Mouse (Mus musculus): ENCODE measurements around the gene Olfr469. TPM values are rescaled to one million over a fixed set of nuclear protein-coding genes. Genes with fewer than 3 reads are reported as not detected.

Gene Olfr469
- polyA plus RNA-seq, 1 experiment from 2014 or later, result not detected

DNA sequence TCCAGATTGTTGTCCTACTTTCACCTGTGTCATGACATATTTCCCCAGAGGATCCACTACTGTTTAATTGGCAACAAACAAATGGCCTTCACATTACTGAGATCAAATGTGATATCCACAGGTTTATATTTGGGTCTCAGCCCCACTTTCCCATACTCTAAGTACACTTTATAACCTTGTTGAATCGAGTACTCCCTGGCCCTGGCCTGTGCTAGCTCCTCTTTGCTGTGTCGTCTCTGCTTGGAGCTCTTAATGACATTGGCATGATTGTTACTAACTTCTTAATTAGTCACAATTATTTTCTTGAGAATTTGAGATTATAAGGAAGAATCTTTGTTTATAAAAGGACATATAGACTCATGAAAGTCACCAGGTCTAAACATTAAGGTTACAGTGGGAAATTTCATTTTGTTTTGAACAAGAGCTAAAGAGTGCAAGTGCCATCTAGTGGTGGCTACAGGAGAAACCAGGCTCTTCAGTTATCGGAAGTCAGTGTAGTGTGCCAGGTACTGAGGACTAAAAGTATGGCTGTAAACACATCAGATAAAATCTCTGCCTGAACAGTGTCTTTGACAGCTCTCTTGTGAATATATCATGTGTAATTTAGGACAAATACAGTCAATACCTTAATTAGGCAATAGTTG lies 37.2 kb downstream of the Olfr469 start:
- Histone ChIP-seq H3K27me3 (ENCODE audit: control insufficient read depth, insufficient read depth, low read length) (no peaks in the 10 kb centered on the region), H3K4me3 (ENCODE audit: low read depth, low read length) (no peak overlapping the region), H3K27ac (ENCODE audit: low read depth, low read length) (no peak overlapping the region), H3K36me3 (ENCODE audit: control insufficient read depth, insufficient read depth, low read length) (no peaks in the 10 kb centered on the region), H3K4me2 (ENCODE audit: low read depth) (no peak overlapping the region), H3K9ac (ENCODE audit: low read length) (no peak overlapping the region), H3K4me1 (ENCODE audit: control insufficient read depth, insufficient read depth, low read length) (no peaks in the 10 kb centered on the region), H3K9me3 (ENCODE audit: control insufficient read depth, low read length) (no peaks in the 10 kb centered on the region)
- 54% methylated on average over 3 of the region's 3 CpGs for WGBS
- DNase-seq (ENCODE audit: low spot score) (peak; percentile 20), ATAC-seq (ENCODE audit: insufficient read depth, low FRiP score, low TSS enrichment) (no peak)

- H3K4me1 ChIP-seq (ENCODE audit: control insufficient read depth, insufficient read depth, low read length), result no peaks in the 10 kb centered on the region
- no peak overlapping the region for H3K4me3 ChIP-seq (ENCODE audit: low read depth, low read length)
- no peak overlapping the region for H3K27ac ChIP-seq (ENCODE audit: low read depth, low read length)
- H3K4me2 ChIP-seq (ENCODE audit: low read depth), result no peak overlapping the region
- H3K36me3 ChIP-seq (ENCODE audit: control insufficient read depth, insufficient read depth, low read length), result no peaks in the 10 kb centered on the region
- no peaks in the 10 kb centered on the region for H3K9me3 ChIP-seq (ENCODE audit: control insufficient read depth, low read length)
- no peak for ATAC-seq (ENCODE audit: insufficient read depth, low FRiP score, low TSS enrichment)
- no peak for DNase-seq (ENCODE audit: low spot score)
- no peak overlapping the region for H3K9ac ChIP-seq (ENCODE audit: low read length)
- H3K27me3 ChIP-seq (ENCODE audit: control insufficient read depth, insufficient read depth, low read length), result no peaks in the 10 kb centered on the region
- WGBS, result 44% methylated on average over 4 of the region's 4 CpGs
Measured at GRCm38 (mm10) chr7:107779611-107780010, 45.7 kb downstream of the Olfr469 start.

DNA sequence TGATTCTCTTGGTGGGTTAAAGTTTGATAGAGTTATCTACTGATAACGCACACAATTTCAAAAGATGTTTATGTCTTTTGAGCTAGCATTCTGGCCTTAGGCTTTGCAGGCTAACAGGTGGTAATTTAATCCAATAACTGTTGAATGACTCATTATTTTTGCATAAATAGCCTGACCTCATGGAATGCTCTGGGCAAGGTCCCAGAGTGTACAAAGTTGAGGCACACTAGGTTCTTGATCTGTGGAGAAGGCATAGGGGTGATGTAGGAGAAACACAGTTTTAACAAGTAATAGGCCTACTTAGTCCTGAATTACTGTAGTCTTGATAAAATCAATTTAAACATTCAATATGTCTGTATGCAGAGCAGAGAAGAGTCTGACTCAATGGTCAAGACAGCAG lies 47.1 kb downstream of the Olfr469 start:
- Histone ChIP-seq H3K4me1 (ENCODE audit: control insufficient read depth, insufficient read depth, low read length) (no peaks in the 10 kb centered on the region), H3K27me3 (ENCODE audit: control insufficient read depth, insufficient read depth, low read length) (no peaks in the 10 kb centered on the region), H3K36me3 (ENCODE audit: control insufficient read depth, insufficient read depth, low read length) (no peaks in the 10 kb centered on the region), H3K9ac (ENCODE audit: low read length) (no peak overlapping the region), H3K9me3 (ENCODE audit: control insufficient read depth, low read length) (no peaks in the 10 kb centered on the region), H3K4me2 (ENCODE audit: low read depth) (no peak overlapping the region), H3K4me3 (ENCODE audit: low read depth, low read length) (no peak overlapping the region), H3K27ac (ENCODE audit: low read depth, low read length) (no peak overlapping the region)
- 96% methylated on average over 1 of the region's 1 CpGs for WGBS
- ATAC-seq (ENCODE audit: insufficient read depth, low FRiP score, low TSS enrichment) (no peak), DNase-seq (ENCODE audit: low spot score) (no peak)

GRCm38 (mm10) chr7:107770812-107771211 lies 54.5 kb downstream of the Olfr469 start:
- H3K27ac ChIP-seq (ENCODE audit: low read depth, low read length), result no peak overlapping the region

More at GRCm38 (mm10) chr7:107770812-107771211, 54.5 kb downstream of the Olfr469 start:
- WGBS, result 61% methylated on average over 6 of the region's 6 CpGs
- DNase-seq (ENCODE audit: low spot score) (no peak), ATAC-seq (ENCODE audit: insufficient read depth, low FRiP score, low TSS enrichment) (no peak)
- no peaks in the 10 kb centered on the region for H3K27me3 ChIP-seq (ENCODE audit: control insufficient read depth, insufficient read depth, low read length)
- H3K9ac ChIP-seq (ENCODE audit: low read length), result no peak overlapping the region
- no peaks in the 10 kb centered on the region for H3K4me1 ChIP-seq (ENCODE audit: control insufficient read depth, insufficient read depth, low read length)
- H3K4me3 ChIP-seq (ENCODE audit: low read depth, low read length), result no peak overlapping the region
- no peaks in the 10 kb centered on the region for H3K9me3 ChIP-seq (ENCODE audit: control insufficient read depth, low read length)
- no peak overlapping the region for H3K4me2 ChIP-seq (ENCODE audit: low read depth)
- H3K36me3 ChIP-seq (ENCODE audit: control insufficient read depth, insufficient read depth, low read length), result no peaks in the 10 kb centered on the region

Other genes starting within 250 kb of the Olfr469 start
- 6.0 and 6.1 TPM in 2 replicates for gene Ppfibp2, start 230.3 kb downstream of the Olfr469 start, polyA plus RNA-seq (2014; fragmentation: Nextera tagmentation; extraction: Ambion mirVana)
- gene 5330417H12Rik, start 200.4 kb downstream of the Olfr469 start, polyA plus RNA-seq (2014; fragmentation: Nextera tagmentation; extraction: Ambion mirVana), result not detected in 2 replicates
- gene Cyb5r2, start 67.5 kb downstream of the Olfr469 start, polyA plus RNA-seq (2014; fragmentation: Nextera tagmentation; extraction: Ambion mirVana), result 0.28 TPM in 1 of 2 replicates, not detected in the other
- not detected in 2 replicates for gene Ovch2, start 24.3 kb downstream of the Olfr469 start, polyA plus RNA-seq (2014; fragmentation: Nextera tagmentation; extraction: Ambion mirVana)
- not detected in 2 replicates for gene Olfr467, start 13.3 kb downstream of the Olfr469 start, polyA plus RNA-seq (2014; fragmentation: Nextera tagmentation; extraction: Ambion mirVana)
- not detected in 2 replicates for gene Olfr470, start 21.9 kb upstream of the Olfr469 start, polyA plus RNA-seq (2014; fragmentation: Nextera tagmentation; extraction: Ambion mirVana)
- not detected in 2 replicates for gene Olfr472, start 72.4 kb upstream of the Olfr469 start, polyA plus RNA-seq (2014; fragmentation: Nextera tagmentation; extraction: Ambion mirVana)
- not detected in 2 replicates for gene Olfr473, start 104.9 kb upstream of the Olfr469 start, polyA plus RNA-seq (2014; fragmentation: Nextera tagmentation; extraction: Ambion mirVana)
- not detected in 2 replicates for gene Olfr474, start 129.1 kb upstream of the Olfr469 start, polyA plus RNA-seq (2014; fragmentation: Nextera tagmentation; extraction: Ambion mirVana)
- gene Olfr476, start 139.3 kb upstream of the Olfr469 start, polyA plus RNA-seq (2014; fragmentation: Nextera tagmentation; extraction: Ambion mirVana), result not detected in 2 replicates
- not detected in 2 replicates for gene Olfr477, start 161.2 kb upstream of the Olfr469 start, polyA plus RNA-seq (2014; fragmentation: Nextera tagmentation; extraction: Ambion mirVana)
- gene Olfr478, start 208.4 kb upstream of the Olfr469 start, polyA plus RNA-seq (2014; fragmentation: Nextera tagmentation; extraction: Ambion mirVana), result not detected in 2 replicates
- gene Olfr479, start 225.2 kb upstream of the Olfr469 start, polyA plus RNA-seq (2014; fragmentation: Nextera tagmentation; extraction: Ambion mirVana), result not detected in 2 replicates
- gene Olfr480, start 241.8 kb upstream of the Olfr469 start, polyA plus RNA-seq (2014; fragmentation: Nextera tagmentation; extraction: Ambion mirVana), result not detected in 2 replicates